Mouse (Mus musculus) E14TG2a.4 (cell line): Measurements from ENCODE around the gene Med11.

Source experiments
- CTCF ChIP-seq: conservative IDR thresholded peaks from 2 replicates; pipeline ENCODE4 v1.5.1; 2014; ENCODE audit warnings: low read length
- NANOG ChIP-seq: IDR thresholded peaks from 2 replicates; pipeline ENCODE4 v1.6.1; 2014; ENCODE audit warnings: borderline replicate concordance, low read length, mixed read lengths
- POU5F1 ChIP-seq: IDR thresholded peaks from 2 replicates; pipeline ENCODE4 v1.6.1; 2014; ENCODE audit warnings: low read length, borderline replicate concordance

- TF ChIP-seq CTCF (no peak), POU5F1 (no peak), NANOG (no peak)
Observed at GRCm38 (mm10) chr11:70463970-70464369, 12.3 kb downstream of the Med11 start.
